Mouse (Mus musculus) stomach, embryonic 15.5 days (tissue): Measurements from ENCODE around the gene Gm4201. TPM values are rescaled to one million over a fixed set of nuclear protein-coding genes. Genes with fewer than 3 reads are reported as not detected.
"Not testable (repeated sequence)": the region's sequence is repeated elsewhere in the genome, so short reads cannot be mapped to it uniquely, and the experiment has no call there.

ENCODE experiments used
- ATAC-seq: fragments of 200-750 bp; cut with Nextera tagmentation; 2 replicates; pipeline ENCODE4 v1.8.0; 2017; ENCODE audit warnings: low read depth, moderate number of reproducible peaks, moderate TSS enrichment; ENCODE audit not compliant: insufficient read depth, low FRiP score
- H3K27ac ChIP-seq: fragments of 300-500 bp; sonication (generic); 2 replicates; pipeline ENCODE4 v1.5.1; 2015; ENCODE audit warnings: mild to moderate bottlenecking, inconsistent platforms
- H3K27me3 ChIP-seq: fragments of 300-500 bp; sonication (generic); replicated peaks from 2 replicates; pipeline ENCODE4 v1.6.1; 2015; ENCODE audit warnings: inconsistent platforms
- H3K36me3 ChIP-seq: fragments of 300-500 bp; sonication (generic); 2 replicates; pipeline ENCODE4 v1.6.1; 2015; ENCODE audit warnings: inconsistent platforms
- H3K4me1 ChIP-seq: fragments of 300-500 bp; sonication (generic); 2 replicates; pipeline ENCODE4 v1.6.1; 2015; ENCODE audit warnings: inconsistent platforms
- H3K4me2 ChIP-seq: fragments of 300-500 bp; sonication (generic); 2 replicates; pipeline ENCODE4 v1.6.1; 2015; ENCODE audit warnings: mild to moderate bottlenecking, inconsistent platforms
- H3K4me3 ChIP-seq: fragments of 300-500 bp; sonication (generic); replicated peaks from 2 replicates; pipeline ENCODE4 v1.5.1; 2015; ENCODE audit warnings: inconsistent platforms
- H3K9ac ChIP-seq: fragments of 300-500 bp; sonication (generic); 2 replicates; pipeline ENCODE4 v1.6.1; 2015; ENCODE audit warnings: inconsistent platforms
- H3K9me3 ChIP-seq: fragments of 300-500 bp; sonication (generic); 2 replicates; pipeline ENCODE4 v1.6.1; 2016; ENCODE audit warnings: inconsistent platforms
- WGBS: fragments of 180-500 bp; shearing (Covaris S2); methylation state at CpG from one replicate; pipeline ENCODE4 v1.1.7; 2015; 5-methylcytosine and 5-hydroxymethylcytosine counted together
- polyA plus RNA-seq: library from polyadenylated mRNA; unstranded; fragments of >200 nt; fragmentation: Nextera tagmentation; extraction: Ambion mirVana; gene quantifications from 2 replicates; pipeline ENCODE4 v1.2.1, GENCODE M21; 2015

The Gm4201 gene
- polyA plus RNA-seq = not detected in 2 replicates

- not testable (repeated sequence) for H3K4me1 ChIP-seq, H3K4me3 ChIP-seq, H3K27me3 ChIP-seq, H3K27ac ChIP-seq, ATAC-seq, H3K4me2 ChIP-seq, H3K9me3 ChIP-seq, H3K9ac ChIP-seq, H3K36me3 ChIP-seq
- no CpG with 5 or more reads among the region's 3 CpGs for WGBS
Measured at GRCm38 (mm10) chr7:22565243-22565642, at the start of gene Gm4201. Gm4201 (minus strand) TSS chr7:22565343.

GRCm38 (mm10) chr7:22588027-22588426 lies 22.9 kb upstream of the Gm4201 start, which contains the start of gene Gm4565:
Gm4565 (minus strand) TSS chr7:22588127.
- not testable (repeated sequence) for H3K27me3 ChIP-seq, H3K36me3 ChIP-seq, H3K4me1 ChIP-seq, ATAC-seq, H3K4me3 ChIP-seq, H3K4me2 ChIP-seq, H3K9me3 ChIP-seq, H3K27ac ChIP-seq, H3K9ac ChIP-seq
- 96% methylated on average over 2 of the region's 4 CpGs for WGBS

DNA sequence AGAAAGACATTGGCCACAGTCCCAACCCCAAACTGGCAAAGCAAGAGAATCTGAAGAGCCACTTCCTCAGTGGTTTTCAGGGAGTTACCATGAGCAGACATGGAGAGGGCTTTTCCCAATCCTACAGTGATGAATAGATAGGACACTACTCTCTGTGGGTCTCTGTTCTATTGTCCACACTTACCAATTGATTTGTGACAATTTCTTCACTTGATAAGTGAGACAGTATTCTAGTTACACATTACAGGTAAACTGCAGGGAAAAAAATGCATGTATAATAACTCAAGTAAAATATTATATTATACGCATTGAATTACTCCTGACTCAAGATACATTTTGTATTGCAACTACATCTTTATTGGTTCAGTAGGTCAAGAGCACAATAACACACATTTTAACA lies 30.4 kb downstream of the Gm4201 start, which contains the start of gene Gm8677:
Gene Gm8677, minus strand, starts transcription at position 101 of the 400 bp plus-strand sequence.
- not testable (repeated sequence) for H3K9ac ChIP-seq, H3K36me3 ChIP-seq, H3K4me3 ChIP-seq, H3K4me2 ChIP-seq, H3K27me3 ChIP-seq, H3K4me1 ChIP-seq, H3K27ac ChIP-seq, H3K9me3 ChIP-seq, ATAC-seq
- WGBS = no CpG with 5 or more reads among the region's 1 CpGs

GRCm38 (mm10) chr7:22522667-22523066 lies 42.5 kb downstream of the Gm4201 start, which contains the start of gene Vmn1r152:
Vmn1r152 (plus strand) TSS chr7:22522967.
- H3K27me3 ChIP-seq = not testable (repeated sequence)
- no CpG with 5 or more reads among the region's 3 CpGs for WGBS

More at GRCm38 (mm10) chr7:22522667-22523066, 42.5 kb downstream of the Gm4201 start, which contains the start of gene Vmn1r152:
- H3K36me3 ChIP-seq, H3K4me3 ChIP-seq, H3K4me2 ChIP-seq, H3K9me3 ChIP-seq, H3K9ac ChIP-seq, H3K4me1 ChIP-seq, H3K27ac ChIP-seq, ATAC-seq: not testable (repeated sequence)

Other genes with a start within 250 kb of the Gm4201 start
- not detected in 2 replicates for gene Gm4187, start 235.6 kb downstream of the Gm4201 start, polyA plus RNA-seq
- not detected in 2 replicates for gene Gm8660, start 194.3 kb downstream of the Gm4201 start, polyA plus RNA-seq
- not detected in 2 replicates for gene Vmn1r148, start 151.8 kb downstream of the Gm4201 start, polyA plus RNA-seq
- gene Vmn1r149, start 127.1 kb downstream of the Gm4201 start, polyA plus RNA-seq = not detected in 2 replicates
- not detected in 2 replicates for gene Gm10665, start 101.3 kb downstream of the Gm4201 start, polyA plus RNA-seq
- gene Vmn1r151, start 65.7 kb downstream of the Gm4201 start, polyA plus RNA-seq = not detected in 2 replicates
- not detected in 2 replicates for gene Vmn1r152, start 42.4 kb downstream of the Gm4201 start, polyA plus RNA-seq
- gene Gm8677, start 30.5 kb downstream of the Gm4201 start, polyA plus RNA-seq = not detected in 2 replicates
- not detected in 2 replicates for gene Gm4565, start 22.8 kb upstream of the Gm4201 start, polyA plus RNA-seq
- gene Vmn1r155, start 92.7 kb upstream of the Gm4201 start, polyA plus RNA-seq = not detected in 2 replicates
- gene Gm8693, start 127.0 kb upstream of the Gm4201 start, polyA plus RNA-seq = not detected in 2 replicates
- not detected in 2 replicates for gene Gm4567, start 154.4 kb upstream of the Gm4201 start, polyA plus RNA-seq
- gene Vmn1r157, start 196.4 kb upstream of the Gm4201 start, polyA plus RNA-seq = not detected in 2 replicates
- not detected in 2 replicates for gene Vmn1r158, start 225.4 kb upstream of the Gm4201 start, polyA plus RNA-seq